Comparison of ENCODE assay signal across 7 mouse cellular contexts in the genomic region with DNA sequence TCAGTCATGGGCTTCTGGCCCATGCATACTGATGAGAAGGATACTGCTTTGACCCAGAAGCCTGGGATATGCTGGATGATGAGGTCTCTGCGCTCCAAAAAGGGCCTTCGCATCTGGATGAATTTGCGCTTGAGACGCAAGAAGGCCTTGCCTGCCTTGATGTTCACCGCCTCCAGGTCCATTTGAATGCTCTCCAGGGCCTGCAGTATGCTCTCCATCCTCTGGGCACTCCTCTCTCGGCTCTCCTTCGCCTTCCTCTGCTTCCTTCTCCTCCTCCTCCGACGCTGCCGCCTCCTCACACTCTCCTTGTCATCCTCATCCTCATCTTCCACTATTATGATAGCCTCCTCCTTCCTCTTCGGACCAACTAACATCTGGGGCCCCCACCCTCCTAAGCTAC. TPM values are rescaled to one million over a fixed set of nuclear protein-coding genes. Genes with fewer than 3 reads are reported as not detected.
A peak's percentile ranks its signal among the peaks of the same experiment; 100 is the strongest.
DNase-seq lines count a peak whose midpoint lies in the region; ATAC-seq and TF ChIP-seq lines count a peak whose summit lies in the region.

No protein-coding gene starts in this region.

- H3K9ac ChIP-seq in limb, embryonic 11.5 days (ENCODE audit: low read length): peak overlapping the region; percentile 67

- no peaks in the 10 kb centered on the region; the same call in 1 of the 2 replicates for H3K4me1 ChIP-seq in bone marrow, adult 2 months (ENCODE audit: control insufficient read depth, insufficient read depth, low read length)
- H3K4me1 ChIP-seq in embryonic fibroblast, embryonic 13.5 days (ENCODE audit: control insufficient read depth, insufficient read depth, low read length): peaks cover 8% of the 10 kb centered on the region; the same call in 1 of the 2 replicates
- 0 out of 2 replicates have a peak, but pooled peaks cover 5% of the 10 kb centered on the region for H3K4me1 ChIP-seq in limb, embryonic 11.5 days (ENCODE audit: control insufficient read depth, insufficient read depth, low read length)
- H3K4me1 ChIP-seq in small intestine, adult 2 months (ENCODE audit: control insufficient read depth, insufficient read depth, insufficient read length, low read length): 0 out of 2 replicates have a peak, but pooled peaks cover 3% of the 10 kb centered on the region

- TF ChIP-seq CTCF in bone marrow, adult 2 months (IDR thresholded peaks at IDR 0.05; ENCODE audit: control insufficient read depth, insufficient read depth, low read length): no peak
- no peak for TF ChIP-seq CTCF in embryonic fibroblast, embryonic 13.5 days (IDR thresholded peaks at IDR 0.05; ENCODE audit: borderline replicate concordance, insufficient read depth, low read length)
- TF ChIP-seq CTCF in small intestine, adult 2 months (IDR thresholded peaks at IDR 0.05; ENCODE audit: extremely low read depth, insufficient read length, insufficient replicate concordance, low read depth, low read length): no peak

- peak overlapping the region; percentile 43 for H3K4me3 ChIP-seq in bone marrow, adult 2 months (replicated peaks; ENCODE audit: control insufficient read depth, low read depth, low read length)
- H3K4me3 ChIP-seq in embryonic fibroblast, embryonic 13.5 days (ENCODE audit: insufficient read depth, low read length): peak overlapping the region; percentile 69
- H3K4me3 ChIP-seq in limb, embryonic 11.5 days (ENCODE audit: low read depth, low read length): peak overlapping the region; percentile 64
- peak overlapping the region; percentile 74 for H3K4me3 ChIP-seq in small intestine, adult 2 months (ENCODE audit: low read depth, low read length)

- H3K4me2 ChIP-seq in limb, embryonic 11.5 days (ENCODE audit: low read depth, severe bottlenecking): peak overlapping the region; percentile 51

- H3K27me3 ChIP-seq in limb, embryonic 11.5 days (ENCODE audit: control insufficient read depth, insufficient read depth, low read length): peaks cover 30% of the 10 kb centered on the region
- no peaks in the 10 kb centered on the region for H3K27me3 ChIP-seq in small intestine, adult 2 months (ENCODE audit: control insufficient read depth, insufficient read depth, low read length)

- H3K9me3 ChIP-seq in limb, embryonic 11.5 days (ENCODE audit: control insufficient read depth, low read length): no peaks in the 10 kb centered on the region

- WGBS in bone marrow, adult 2 months: 38% methylated on average over 11 of the region's 11 CpGs
- 30% methylated on average over 11 of the region's 11 CpGs for WGBS in limb, embryonic 11.5 days
- 36% methylated on average over 11 of the region's 11 CpGs for WGBS in small intestine, adult 2 months

- no peaks in the 10 kb centered on the region for H3K36me3 ChIP-seq in limb, embryonic 11.5 days (ENCODE audit: control insufficient read depth, insufficient read depth, low read length)
- H3K36me3 ChIP-seq in small intestine, adult 2 months (ENCODE audit: control insufficient read depth, insufficient read depth, low read length): no peaks in the 10 kb centered on the region

- no peak for ATAC-seq in limb, embryonic 11.5 days (ENCODE audit: insufficient number of reproducible peaks, low FRiP score, low TSS enrichment, low read depth)
- ATAC-seq in granulocyte monocyte progenitor cell, adult 5-6 weeks (replicated peaks; ENCODE audit: poor library complexity, severe bottlenecking): no peak

- H3K27ac ChIP-seq in bone marrow, adult 2 months (ENCODE audit: control insufficient read depth, insufficient read depth, low read depth, low read length, poor library complexity): no peak overlapping the region
- no peak overlapping the region for H3K27ac ChIP-seq in embryonic fibroblast, embryonic 13.5 days (ENCODE audit: insufficient read depth, low read length)
- H3K27ac ChIP-seq in limb, embryonic 11.5 days (replicated peaks; ENCODE audit: low read depth, low read length): no peak overlapping the region
- no peak overlapping the region for H3K27ac ChIP-seq in small intestine, adult 2 months (ENCODE audit: insufficient read depth, low read depth, low read length)

- peak; percentile 4 to 20 for DNase-seq in left cerebral cortex, adult 18-20 months (ENCODE audit: low spot score in 2 of 2)
- no peak for DNase-seq in left cerebral cortex, adult 11 months (ENCODE audit: low spot score)
- DNase-seq in limb, embryonic 11.5 days (ENCODE audit: low spot score): peak; percentile 26

- no peak for TF ChIP-seq POLR2A in bone marrow, adult 2 months (IDR thresholded peaks at IDR 0.05; ENCODE audit: borderline replicate concordance, control insufficient read depth, low read depth, low read length)
- no peak for TF ChIP-seq POLR2A in embryonic fibroblast, embryonic 13.5 days (IDR thresholded peaks at IDR 0.05; ENCODE audit: low read depth, low read length)
- no peak for TF ChIP-seq POLR2A in small intestine, adult 2 months (IDR thresholded peaks at IDR 0.05; ENCODE audit: low read depth, low read length)

RNA-seq across cellular contexts. Expression of gene Tspyl2, which starts 0.7 kb away (rescaled TPM):
- 100 to 1,000 TPM in 1 of 2 experiments, 10 to 100 TPM in 1; 98.9 to 109 TPM for total RNA-seq in left cerebral cortex, adult 18-20 months (2021)
- polyA plus RNA-seq in bone marrow, adult 2 months (2011; ENCODE audit: insufficient read depth, insufficient read length, low replicate concordance, missing spikeins): 14.2 and 42.5 TPM in 2 replicates
- polyA plus RNA-seq in embryonic fibroblast, embryonic 13.5 days (2011; ENCODE audit: insufficient read length, low read depth, missing spikeins): 36.1 and 38.6 TPM in 2 replicates
- 28.5 and 30.3 TPM in 2 replicates for polyA plus RNA-seq in limb, embryonic 11.5 days (2014; fragmentation: Nextera tagmentation; extraction: Ambion mirVana)
- polyA plus RNA-seq in small intestine, adult 2 months (2012; rRNA removed): 3.2 and 8.2 TPM in 2 replicates
- total RNA-seq in granulocyte monocyte progenitor cell, adult 5-6 weeks (2014; fragmentation: Nextera tagmentation): 10.9 and 11.2 TPM in 2 replicates
- 19.4 and 21.4 TPM in 2 replicates for total RNA-seq in granulocyte monocyte progenitor cell, adult 5-6 weeks (2017)

RNA-seq across cellular contexts. Expression of gene Kantr, which starts 14.2 kb away (rescaled TPM):
- total RNA-seq in left cerebral cortex, adult 18-20 months (2021): 10 to 100 TPM; 56.0 to 60.3 TPM
- polyA plus RNA-seq in bone marrow, adult 2 months (2011; ENCODE audit: insufficient read depth, insufficient read length, low replicate concordance, missing spikeins): 1.5 and 8.3 TPM in 2 replicates
- 8.7 and 9.1 TPM in 2 replicates for polyA plus RNA-seq in embryonic fibroblast, embryonic 13.5 days (2011; ENCODE audit: insufficient read length, low read depth, missing spikeins)
- 18.5 and 19.2 TPM in 2 replicates for polyA plus RNA-seq in limb, embryonic 11.5 days (2014; fragmentation: Nextera tagmentation; extraction: Ambion mirVana)
- 0.95 and 1.4 TPM in 2 replicates for polyA plus RNA-seq in small intestine, adult 2 months (2012; rRNA removed)
- 17.0 and 17.1 TPM in 2 replicates for total RNA-seq in granulocyte monocyte progenitor cell, adult 5-6 weeks (2014; fragmentation: Nextera tagmentation)
- 2.3 and 5.0 TPM in 2 replicates for total RNA-seq in granulocyte monocyte progenitor cell, adult 5-6 weeks (2017)

RNA-seq across cellular contexts. Expression of gene Gpr173, which starts 27.0 kb away (rescaled TPM):
- 10 to 100 TPM; 13.3 to 14.3 TPM for total RNA-seq in left cerebral cortex, adult 18-20 months (2021)
- 0.72 TPM in 1 of 2 replicates, not detected in the other for polyA plus RNA-seq in bone marrow, adult 2 months (2011; ENCODE audit: insufficient read depth, insufficient read length, low replicate concordance, missing spikeins)
- polyA plus RNA-seq in embryonic fibroblast, embryonic 13.5 days (2011; ENCODE audit: insufficient read length, low read depth, missing spikeins): 10.3 and 10.8 TPM in 2 replicates
- 4.6 and 5.2 TPM in 2 replicates for polyA plus RNA-seq in limb, embryonic 11.5 days (2014; fragmentation: Nextera tagmentation; extraction: Ambion mirVana)
- 0.23 and 0.47 TPM in 2 replicates for polyA plus RNA-seq in small intestine, adult 2 months (2012; rRNA removed)
- total RNA-seq in granulocyte monocyte progenitor cell, adult 5-6 weeks (2014; fragmentation: Nextera tagmentation): not detected in 2 replicates
- total RNA-seq in granulocyte monocyte progenitor cell, adult 5-6 weeks (2017): not detected in 2 replicates
